Mouse (Mus musculus): ENCODE data around the gene Hamp2.

- TF ChIP-seq CTCF (IDR thresholded peaks at IDR 0.05; ENCODE audit: control insufficient read depth, insufficient read depth, insufficient read length) (no peak), FOSL1 (IDR thresholded peaks at IDR 0.05; ENCODE audit: insufficient read depth, low read length, poor library complexity, severe bottlenecking) (no peak), MAX (IDR thresholded peaks at IDR 0.05) (no peak), USF1 (IDR thresholded peaks at IDR 0.05; ENCODE audit: low read depth) (no peak), MYOD1 (IDR thresholded peaks at IDR 0.05; ENCODE audit: control insufficient read depth, insufficient read length, low read depth) (no peak), CEBPB (IDR thresholded peaks at IDR 0.05; ENCODE audit: low read depth) (no peak), MYOG (IDR thresholded peaks at IDR 0.05; ENCODE audit: control insufficient read depth, extremely low read depth, insufficient read length) (no peak)
These were observed 36.8 kb downstream of the Hamp2 start for GRCm38 (mm10) chr7:30887568-30888188.
